Mouse (Mus musculus) kidney, adult 8-10 months (tissue): ENCODE measurements around the gene Dkk3.
A peak's percentile ranks its signal among the peaks of the same experiment; 100 is the strongest.
"Not testable (repeated sequence)": the region's sequence is repeated elsewhere in the genome, so short reads cannot be mapped to it uniquely, and the experiment has no call there.

Experiments
- DNase-seq, 2 experiments: peaks; one replicate each; pipeline ENCODE4 v3.0.0; 2022

Dkk3 gene

GRCm38 (mm10) chr7:112127954-112128353, 30.9 kb downstream of the Dkk3 start:
- DNase-seq: no peak

GRCm38 (mm10) chr7:112127085-112127637, 31.7 kb downstream of the Dkk3 start:
- DNase-seq: no peak

- no peak for DNase-seq
Measured at GRCm38 (mm10) chr7:112125625-112126260, 33.1 kb downstream of the Dkk3 start.

GRCm38 (mm10) chr7:112123612-112124011, 35.2 kb downstream of the Dkk3 start:
- DNase-seq: no peak

GRCm38 (mm10) chr7:112121866-112122500, 36.9 kb downstream of the Dkk3 start:
- no peak for DNase-seq

- peak; percentile 16 to 43 for DNase-seq
Measured at GRCm38 (mm10) chr7:112120861-112121810, 37.7 kb downstream of the Dkk3 start.

GRCm38 (mm10) chr7:112119248-112119647, 39.6 kb downstream of the Dkk3 start:
- DNase-seq: no peak

- DNase-seq: no peak
Measured at GRCm38 (mm10) chr7:112118086-112118485, 40.8 kb downstream of the Dkk3 start.

- no peak for DNase-seq
Measured at GRCm38 (mm10) chr7:112117501-112117900, 41.4 kb downstream of the Dkk3 start.

- DNase-seq: no peak
Measured at GRCm38 (mm10) chr7:112110638-112111372, 48.1 kb downstream of the Dkk3 start.

GRCm38 (mm10) chr7:112108757-112109156, 50.1 kb downstream of the Dkk3 start:
- no peak for DNase-seq

GRCm38 (mm10) chr7:112103816-112104215, 55.0 kb downstream of the Dkk3 start:
- DNase-seq: no peak

- peak in 1 of 2 experiments; percentile 10 for DNase-seq
Measured at GRCm38 (mm10) chr7:112102933-112103332, 55.9 kb downstream of the Dkk3 start.

- no peak for DNase-seq
Measured at GRCm38 (mm10) chr7:112100887-112101286, 58.0 kb downstream of the Dkk3 start.

- DNase-seq: not testable (repeated sequence)
Measured at GRCm38 (mm10) chr7:112094923-112095322, 63.9 kb downstream of the Dkk3 start.

- DNase-seq: no peak
Measured at GRCm38 (mm10) chr7:112086186-112086585, 72.7 kb downstream of the Dkk3 start.

GRCm38 (mm10) chr7:112085062-112085461, 73.8 kb downstream of the Dkk3 start:
- DNase-seq: peak; percentile 58 to 84

GRCm38 (mm10) chr7:112084222-112084621, 74.6 kb downstream of the Dkk3 start:
- DNase-seq: no peak

- no peak for DNase-seq
Measured at GRCm38 (mm10) chr7:112082636-112083035, 76.2 kb downstream of the Dkk3 start.

- no peak for DNase-seq
Measured at GRCm38 (mm10) chr7:112074868-112075267, 84.0 kb downstream of the Dkk3 start.
